Mouse (Mus musculus): ENCODE data around the gene Cnrip1. TPM values are rescaled to one million over a fixed set of nuclear protein-coding genes. Genes with fewer than 3 reads are reported as not detected.

Gene Cnrip1
- polyA plus RNA-seq, 1 experiment = 0.28 TPM

GRCm38 (mm10) chr11:17126418-17126817 lies 75.0 kb downstream of the Cnrip1 start:
- Histone ChIP-seq H3K79me3 (ENCODE audit: low read depth) (no peaks in the 10 kb centered on the region), H3ac (ENCODE audit: control insufficient read depth, insufficient read length, low read depth) (no peak overlapping the region), H3K27me3 (ENCODE audit: control insufficient read depth, insufficient read depth, insufficient read length) (no peaks in the 10 kb centered on the region), H3K79me2 (ENCODE audit: control insufficient read depth, insufficient read depth) (no peaks in the 10 kb centered on the region), H3K4me3 (ENCODE audit: insufficient read depth, poor library complexity, severe bottlenecking) (no peak overlapping the region), H3K36me3 (ENCODE audit: control insufficient read depth, insufficient read depth) (no peaks in the 10 kb centered on the region)
- TF ChIP-seq MAX (IDR thresholded peaks at IDR 0.05) = no peak
- TF ChIP-seq FOSL1 (IDR thresholded peaks at IDR 0.05; ENCODE audit: insufficient read depth, low read length, poor library complexity, severe bottlenecking) = no peak
- TF ChIP-seq USF1 (IDR thresholded peaks at IDR 0.05; ENCODE audit: low read depth) = no peak
- TF ChIP-seq MYOD1 (IDR thresholded peaks at IDR 0.05; ENCODE audit: control insufficient read depth, insufficient read length, low read depth) = no peak
- no peak for TF ChIP-seq CEBPB (IDR thresholded peaks at IDR 0.05; ENCODE audit: low read depth)
- TF ChIP-seq MYOG (IDR thresholded peaks at IDR 0.05; ENCODE audit: control insufficient read depth, extremely low read depth, insufficient read length) = no peak
- TF ChIP-seq CTCF (IDR thresholded peaks at IDR 0.05; ENCODE audit: control insufficient read depth, insufficient read depth, insufficient read length) = no peak

Other genes with a start within 250 kb of the Cnrip1 start
- 0.69 TPM for gene Fbxo48, start 100.2 kb upstream of the Cnrip1 start, polyA plus RNA-seq (2012; fragmentation: generic; extraction: Trizol)
- gene Plek, start 795 bp downstream of the Cnrip1 start, polyA plus RNA-seq (2012; fragmentation: generic; extraction: Trizol) = 0.36 TPM
- gene Ppp3r1, start 107.7 kb downstream of the Cnrip1 start, polyA plus RNA-seq (2012; fragmentation: generic; extraction: Trizol) = 34.6 TPM
- gene Wdr92, start 130.5 kb downstream of the Cnrip1 start, polyA plus RNA-seq (2012; fragmentation: generic; extraction: Trizol) = 13.6 TPM
- 48.5 TPM for gene Pno1, start 160.0 kb downstream of the Cnrip1 start, polyA plus RNA-seq (2012; fragmentation: generic; extraction: Trizol)
- gene C1d, start 206.0 kb downstream of the Cnrip1 start, polyA plus RNA-seq (2012; fragmentation: generic; extraction: Trizol) = 13.9 TPM